Mouse (Mus musculus): Measurements from ENCODE around the gene Aagab.

Aagab gene

DNA sequence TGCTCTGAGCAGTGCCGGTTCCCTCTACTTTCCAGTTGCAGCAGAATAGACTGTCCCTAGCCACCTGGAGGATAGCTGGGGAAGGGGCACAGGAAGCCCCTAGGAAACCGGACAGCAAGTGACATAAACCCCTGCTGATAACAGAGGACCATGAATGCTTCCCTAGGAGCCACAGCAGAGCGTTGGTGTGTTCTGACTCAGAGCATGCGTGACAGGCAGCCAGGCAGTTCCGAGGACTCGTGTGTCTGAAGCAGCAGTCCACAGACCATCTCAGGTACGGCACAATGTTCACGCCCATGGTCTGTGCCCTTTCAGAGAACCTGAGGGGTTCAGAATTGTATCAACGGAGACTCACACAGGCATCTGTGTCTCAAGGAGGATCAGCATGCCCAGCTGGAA, 46.1 kb downstream of the Aagab start:
- no peak for DNase-seq

DNA sequence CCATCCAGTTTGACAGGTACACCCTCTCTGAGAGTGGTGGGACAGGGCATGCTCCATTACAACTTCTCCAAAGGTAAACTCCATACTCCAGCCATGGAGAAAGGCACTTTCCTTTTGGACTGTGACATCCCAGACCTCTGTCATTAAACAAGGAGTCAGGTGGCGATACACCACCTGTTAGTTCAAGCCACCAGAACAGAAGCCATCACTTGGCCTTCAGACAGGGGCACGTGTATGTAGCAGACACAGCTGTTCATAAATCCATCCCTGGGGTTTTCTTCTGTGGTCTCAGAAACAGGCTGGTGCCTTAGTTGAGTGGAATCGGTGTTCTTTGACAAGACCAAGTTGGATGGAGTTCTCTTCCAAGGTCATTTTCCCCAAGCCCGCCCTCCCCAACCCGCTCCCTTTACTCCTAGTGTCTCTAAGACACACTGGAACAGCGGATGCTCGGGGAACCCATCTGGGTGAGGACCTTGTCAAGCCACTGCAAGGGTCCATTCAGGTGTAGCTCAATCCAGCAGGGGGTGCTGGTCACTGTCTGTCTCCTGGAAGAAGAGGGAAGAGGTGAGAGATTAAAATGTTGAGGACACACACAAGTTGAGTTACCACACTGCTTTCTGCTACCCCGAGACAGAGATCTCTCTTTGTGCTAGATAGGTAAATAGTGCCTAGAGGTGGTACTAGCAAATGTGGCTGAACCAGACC, 47.5 kb downstream of the Aagab start:
- peak; percentile 57 to 63 for DNase-seq

DNA sequence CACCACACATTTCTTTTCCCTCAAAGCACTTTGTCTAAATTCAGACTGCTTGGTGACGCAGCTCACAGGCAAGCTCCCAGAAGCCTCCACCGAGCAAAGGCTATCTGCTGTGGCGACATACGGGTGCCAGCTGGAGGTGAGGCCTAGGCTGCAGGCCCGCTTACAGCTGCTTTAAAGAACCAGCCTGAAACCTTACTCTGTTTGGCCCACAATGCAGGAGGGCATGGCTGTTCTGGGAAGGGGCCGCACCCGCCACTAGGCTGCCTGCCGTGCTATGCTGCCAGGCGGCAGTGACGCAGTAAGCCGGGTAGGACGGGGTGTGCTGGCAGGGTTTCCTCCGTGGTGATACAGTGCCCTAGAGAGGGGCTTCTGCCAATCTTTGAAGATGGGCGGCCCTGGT, 48.4 kb downstream of the Aagab start:
- DNase-seq: peak; percentile 62 to 70

GRCm38 (mm10) chr9:63651594-63651993, 49.1 kb downstream of the Aagab start:
- DNase-seq: peak; percentile 62 to 64

GRCm38 (mm10) chr9:63653666-63654065, 51.2 kb downstream of the Aagab start:
- peak in 1 of 2 experiments; percentile 58 for DNase-seq

DNA sequence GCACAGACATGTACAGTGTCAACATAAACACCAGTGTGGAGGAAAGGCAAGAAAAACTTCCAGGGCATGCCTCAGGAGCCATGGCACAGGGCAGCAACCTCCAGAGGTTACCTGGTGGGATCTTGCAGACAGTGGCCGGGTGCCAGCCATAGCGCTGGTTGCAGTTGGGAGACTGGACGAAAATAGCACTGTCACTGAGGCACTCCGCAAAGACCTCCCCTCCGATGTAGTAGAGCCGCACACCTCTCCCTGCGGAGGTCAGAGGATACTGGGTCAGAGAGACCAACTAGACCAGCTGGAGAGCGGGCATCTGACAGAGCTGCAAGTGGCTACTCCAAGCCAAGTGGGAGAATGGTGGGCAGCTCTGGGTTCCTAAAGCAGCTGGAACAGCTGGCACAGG, 52.1 kb downstream of the Aagab start:
- peak in 1 of 2 experiments; percentile 42 for DNase-seq

DNA sequence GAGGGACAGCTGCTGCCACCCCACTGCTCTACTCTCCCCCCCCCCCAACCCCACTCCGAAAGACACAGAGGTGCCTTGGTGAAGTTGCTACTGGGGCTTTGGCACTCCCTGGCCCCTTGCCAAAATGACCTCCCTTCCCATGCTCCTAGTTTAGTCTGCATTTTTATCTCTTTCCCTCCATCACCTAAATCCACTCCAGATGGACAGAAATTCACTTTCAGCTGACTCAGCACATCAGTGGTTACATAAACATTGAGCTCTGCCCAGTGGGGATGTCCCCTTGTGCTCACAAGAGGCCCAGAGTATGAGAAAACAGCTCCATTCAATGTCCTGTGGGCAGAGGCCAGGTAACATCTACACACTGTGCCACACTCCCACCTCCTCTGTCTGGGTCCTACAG, 52.6 kb downstream of the Aagab start:
- peak; percentile 37 to 55 for DNase-seq

DNA sequence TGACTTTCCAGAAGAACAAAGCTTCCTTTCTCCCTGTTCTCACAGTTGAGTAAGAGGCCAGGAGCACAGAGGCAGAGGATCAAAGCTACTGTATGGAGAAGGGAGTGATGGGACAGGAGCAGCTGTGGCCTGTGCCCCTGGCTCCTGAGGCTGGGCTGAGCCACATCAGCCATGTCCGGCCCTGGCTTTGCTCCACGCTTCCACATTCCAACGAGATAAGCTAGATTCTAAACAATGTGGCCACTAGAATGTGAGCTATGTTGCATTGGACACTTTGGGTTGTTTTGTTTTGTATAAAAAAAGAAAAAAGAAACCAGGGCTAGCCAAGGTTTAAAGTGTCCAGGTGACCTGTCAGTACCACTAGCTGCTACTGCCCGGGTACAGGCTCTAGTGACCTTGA, 54.7 kb downstream of the Aagab start:
- DNase-seq: no peak

- DNase-seq: peak in 1 of 2 experiments; percentile 28
Observed at GRCm38 (mm10) chr9:63658436-63658835, 56.0 kb downstream of the Aagab start.

GRCm38 (mm10) chr9:63658970-63659371, 56.5 kb downstream of the Aagab start:
- peak; percentile 93 to 94 for DNase-seq

DNA sequence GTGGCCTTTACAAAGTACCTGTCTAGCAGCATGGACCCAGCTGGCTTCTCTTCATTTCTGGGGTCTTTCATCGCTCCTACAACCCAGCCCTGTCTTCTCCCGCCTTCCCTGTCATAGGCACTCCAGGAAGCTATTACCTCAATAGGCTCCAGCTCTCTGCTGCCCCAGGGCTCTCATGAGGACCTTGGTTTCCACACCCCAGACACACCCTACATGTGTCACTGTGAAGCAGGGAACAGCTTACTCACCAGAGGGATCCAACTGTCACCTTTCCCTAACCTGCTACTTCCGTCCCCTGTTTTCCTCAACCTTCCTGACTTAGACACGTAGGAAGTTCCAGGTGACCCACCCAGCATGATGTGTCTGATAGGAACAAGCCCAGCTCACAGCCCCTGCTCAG, 57.6 kb downstream of the Aagab start:
- no peak for DNase-seq

DNA sequence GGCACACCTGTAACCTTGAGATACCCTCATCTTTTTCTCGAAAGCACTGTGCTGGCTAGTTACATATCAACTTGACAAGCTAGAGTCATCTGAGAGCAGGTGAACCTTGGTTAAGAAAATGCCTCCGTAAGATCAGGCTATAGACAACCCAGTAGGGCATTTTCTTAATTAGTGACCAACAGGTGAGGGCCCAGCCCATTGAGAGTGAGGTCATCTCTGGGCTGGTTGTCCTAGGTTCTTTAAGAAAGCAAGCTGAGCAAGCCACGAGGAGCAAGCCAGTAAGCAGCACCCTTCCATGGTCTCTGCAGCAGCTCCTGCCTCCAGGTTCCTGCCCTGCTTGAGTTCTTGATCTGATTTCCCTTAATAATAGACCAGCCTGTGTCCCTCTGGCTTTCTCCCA, 58.2 kb downstream of the Aagab start:
- no peak for DNase-seq

GRCm38 (mm10) chr9:63662759-63663158, 60.3 kb downstream of the Aagab start:
- DNase-seq: no peak

DNA sequence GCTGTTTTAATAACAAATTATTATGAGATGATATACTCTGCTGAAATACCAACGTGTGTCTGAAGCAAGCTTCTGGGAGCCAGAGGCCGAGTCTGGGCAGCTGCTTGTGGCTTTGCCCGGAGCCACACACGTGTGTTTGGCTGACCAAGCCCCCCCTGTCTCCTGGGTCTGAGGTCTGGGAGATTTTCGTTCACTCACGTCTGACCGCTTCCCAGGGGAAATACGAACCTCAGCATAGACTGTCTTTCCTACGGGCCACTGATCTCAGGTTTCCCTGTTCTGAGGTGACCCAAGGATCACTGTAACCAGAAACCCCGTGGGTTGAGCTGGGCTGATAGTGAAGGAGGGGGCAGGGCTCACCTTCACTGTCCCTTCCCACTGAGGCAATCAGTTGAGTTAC, 60.8 kb downstream of the Aagab start:
- DNase-seq: no peak

DNA sequence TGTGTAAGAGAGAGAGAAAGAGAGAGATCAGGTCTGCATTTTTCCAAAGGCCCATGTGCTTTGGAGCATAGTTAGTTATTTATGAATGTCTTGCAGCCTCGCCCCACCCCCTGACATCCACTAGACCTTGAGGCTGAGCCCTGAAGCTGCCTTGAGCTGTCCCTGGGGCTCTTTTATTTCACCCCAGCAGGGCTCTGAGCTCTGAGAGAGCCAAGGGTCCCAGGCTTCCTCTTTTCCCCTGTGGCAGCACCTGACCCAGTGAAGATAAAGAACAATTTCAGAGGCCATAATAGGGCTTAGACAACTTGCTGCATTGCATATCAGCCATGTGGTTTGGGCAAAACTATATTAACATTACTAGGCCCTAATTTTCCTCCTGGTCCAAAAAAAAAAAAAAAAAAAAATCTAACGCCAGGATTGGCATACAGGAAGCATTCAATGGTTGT, 61.9 kb downstream of the Aagab start:
- no peak for DNase-seq

GRCm38 (mm10) chr9:63664792-63665646, 62.6 kb downstream of the Aagab start:
- peak in 1 of 2 experiments; percentile 60 for DNase-seq

GRCm38 (mm10) chr9:63666612-63667372, 64.3 kb downstream of the Aagab start:
- DNase-seq: peak; percentile 60 to 65

DNA sequence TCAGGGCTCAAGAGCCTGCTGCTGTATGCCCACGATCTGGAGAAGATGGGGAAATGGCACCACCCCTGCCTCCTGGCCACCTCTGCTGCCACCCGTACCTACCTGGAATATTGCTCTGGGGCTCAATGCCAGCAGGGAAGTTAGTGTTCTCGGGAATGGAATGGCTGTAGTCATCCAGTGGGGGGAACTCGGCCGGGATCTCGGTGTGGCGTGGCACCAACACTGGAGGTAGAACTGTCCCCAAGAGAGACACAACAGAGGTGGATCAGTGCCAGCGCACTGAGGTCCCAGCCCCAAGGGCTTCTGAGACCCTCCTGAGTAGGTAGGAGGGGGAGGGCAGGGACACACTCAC, 64.9 kb downstream of the Aagab start:
- peak in 1 of 2 experiments; percentile 26 for DNase-seq

DNA sequence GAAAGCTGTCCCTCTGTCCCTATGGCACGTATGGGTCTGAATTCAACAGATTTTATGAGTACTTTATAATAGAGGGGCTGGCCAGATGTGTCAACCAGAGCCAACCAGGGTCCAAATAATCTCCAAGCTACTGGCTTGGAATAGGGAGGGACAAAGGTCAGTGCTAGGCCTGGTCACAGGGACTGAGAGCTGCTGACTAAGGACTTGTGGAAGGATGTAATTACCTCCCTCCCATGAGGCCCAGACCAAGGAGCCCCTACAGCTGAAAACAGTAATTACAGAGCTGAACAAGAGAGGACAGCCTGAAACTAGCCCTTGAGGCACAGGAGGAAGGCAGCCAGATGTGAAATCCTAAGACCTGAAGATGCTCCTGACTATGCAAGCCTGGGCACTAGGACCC, 66.2 kb downstream of the Aagab start:
- DNase-seq: no peak

- DNase-seq: no peak
Observed at GRCm38 (mm10) chr9:63669816-63670215, 67.4 kb downstream of the Aagab start.

GRCm38 (mm10) chr9:63672797-63673493, 70.5 kb downstream of the Aagab start:
- DNase-seq: no peak

- no peak for DNase-seq
Observed at GRCm38 (mm10) chr9:63673494-63673805, 71.0 kb downstream of the Aagab start.

- DNase-seq: no peak
Observed at GRCm38 (mm10) chr9:63674613-63675012, 72.2 kb downstream of the Aagab start.
